Mouse (Mus musculus): ENCODE results near the gene Olfr985.

Gene Olfr985

GRCm38 (mm10) chr9:40130084-40130483, at the start of gene Olfr985:
TSS of gene Olfr985 (minus strand) at chr9:40130184.
- DNase-seq (ENCODE audit: low spot score in 2 of 2), result no peak

GRCm38 (mm10) chr9:40177017-40177416, 47.0 kb upstream of the Olfr985 start:
- no peak for DNase-seq (ENCODE audit: low spot score in 2 of 2)

- DNase-seq (ENCODE audit: low spot score in 2 of 2), result no peak
These were observed 36.5 kb upstream of the Olfr985 start for GRCm38 (mm10) chr9:40166446-40166845.

DNA sequence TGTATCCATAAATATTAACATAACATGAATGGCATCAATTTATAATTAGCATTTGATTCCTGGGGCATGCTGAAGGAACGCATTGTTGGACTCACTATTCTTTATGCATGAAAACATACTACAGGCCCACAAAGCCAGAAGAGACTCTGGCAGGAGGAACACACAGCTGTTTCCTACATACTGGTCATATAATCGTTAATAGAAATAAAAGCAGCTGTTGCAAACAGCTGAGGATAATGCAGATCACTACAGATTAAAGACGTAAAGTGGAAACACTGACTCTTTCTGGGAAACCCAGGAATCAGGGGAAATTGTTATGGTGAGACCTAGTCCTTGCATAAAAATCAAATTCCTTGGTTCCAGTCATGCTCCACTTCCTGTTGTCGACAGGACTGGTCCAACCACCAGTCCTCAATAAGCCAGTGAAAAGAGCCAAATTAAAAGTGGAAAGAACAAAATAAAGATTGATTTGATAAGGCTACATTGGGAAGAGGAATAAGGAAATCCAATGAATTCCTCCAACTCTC, 25.2 kb upstream of the Olfr985 start:
- DNase-seq (ENCODE audit: low spot score in 2 of 2), result no peak

GRCm38 (mm10) chr9:40141544-40141943, 11.6 kb upstream of the Olfr985 start:
- no peak for DNase-seq (ENCODE audit: low spot score in 2 of 2)

GRCm38 (mm10) chr9:40139484-40139883, 9.5 kb upstream of the Olfr985 start:
- DNase-seq (ENCODE audit: low spot score in 2 of 2), result no peak

DNA sequence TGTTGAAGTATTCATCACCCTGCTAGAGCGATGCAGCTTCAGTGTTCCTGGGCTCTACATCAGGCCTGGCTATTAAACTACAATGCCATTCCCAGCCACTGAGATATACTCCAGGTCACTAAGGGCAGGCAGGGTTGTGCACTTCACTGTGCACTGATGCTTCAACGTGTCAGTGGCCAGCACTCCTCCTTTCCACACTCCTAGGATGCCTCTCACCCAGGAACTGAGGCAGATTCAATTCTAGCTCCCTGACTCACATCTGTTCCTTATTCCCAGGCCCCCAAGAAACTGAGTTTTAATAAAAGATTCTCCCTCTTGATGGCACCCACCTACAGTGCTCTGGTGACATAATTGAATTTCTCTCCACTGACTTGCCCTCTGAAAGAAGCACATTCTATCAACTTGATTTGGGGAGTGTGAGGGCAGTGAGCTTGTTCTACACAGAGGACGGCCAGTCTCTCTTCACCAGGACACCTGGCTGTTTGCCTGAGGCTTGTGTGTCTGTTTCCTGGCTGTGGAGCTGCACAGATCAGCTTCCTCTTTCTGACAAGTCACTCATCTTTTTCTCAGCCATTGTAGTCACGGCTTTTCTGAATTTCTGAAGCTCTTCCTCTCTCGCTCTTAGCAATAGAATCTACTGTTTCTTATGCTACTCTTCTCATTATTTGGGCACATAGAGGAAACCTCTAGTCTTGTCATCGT, 7.2 kb upstream of the Olfr985 start:
- no peak for DNase-seq (ENCODE audit: low spot score in 2 of 2)

GRCm38 (mm10) chr9:40130556-40130955, 572 bp upstream of the Olfr985 start:
- DNase-seq (ENCODE audit: low spot score in 2 of 2), result no peak

GRCm38 (mm10) chr9:40117287-40117659, 12.7 kb downstream of the Olfr985 start:
- DNase-seq (ENCODE audit: low spot score in 2 of 2), result no peak

DNA sequence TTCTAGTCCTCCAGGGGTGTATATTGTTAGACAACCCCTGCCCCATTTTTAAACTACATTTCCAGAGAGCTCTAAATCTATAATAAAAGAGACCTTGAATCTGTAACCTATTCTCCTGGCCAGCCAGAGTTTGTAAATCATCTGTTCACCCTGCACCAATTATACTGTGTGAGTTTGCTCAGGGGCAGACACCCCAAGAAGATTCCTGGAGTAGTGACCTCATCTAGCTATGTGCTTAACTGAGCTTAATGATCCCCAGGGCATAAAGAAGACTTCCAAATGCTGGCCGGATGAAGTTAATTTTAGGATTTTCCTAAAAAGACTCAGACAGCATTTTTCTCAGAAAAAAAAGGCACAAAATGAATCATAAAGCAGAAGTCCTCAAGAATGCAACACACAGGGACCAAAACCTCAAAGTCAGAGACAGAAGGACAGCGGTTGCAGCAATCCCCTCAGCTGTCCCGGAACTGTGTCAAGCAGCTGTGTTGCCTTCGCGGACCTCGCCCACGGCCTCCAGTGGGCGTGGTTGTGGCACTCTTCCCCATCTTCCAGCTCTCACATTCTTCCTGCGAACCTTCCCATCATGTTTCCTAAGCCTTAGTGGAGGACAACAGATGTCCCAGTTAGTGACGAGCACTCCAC, 13.2 kb downstream of the Olfr985 start:
- no peak for DNase-seq (ENCODE audit: low spot score in 2 of 2)

GRCm38 (mm10) chr9:40114106-40114505, 15.9 kb downstream of the Olfr985 start, which contains the start of gene Olfr984:
TSS of gene Olfr984 (minus strand) at chr9:40114206.
- no peak for DNase-seq (ENCODE audit: low spot score in 2 of 2)

DNA sequence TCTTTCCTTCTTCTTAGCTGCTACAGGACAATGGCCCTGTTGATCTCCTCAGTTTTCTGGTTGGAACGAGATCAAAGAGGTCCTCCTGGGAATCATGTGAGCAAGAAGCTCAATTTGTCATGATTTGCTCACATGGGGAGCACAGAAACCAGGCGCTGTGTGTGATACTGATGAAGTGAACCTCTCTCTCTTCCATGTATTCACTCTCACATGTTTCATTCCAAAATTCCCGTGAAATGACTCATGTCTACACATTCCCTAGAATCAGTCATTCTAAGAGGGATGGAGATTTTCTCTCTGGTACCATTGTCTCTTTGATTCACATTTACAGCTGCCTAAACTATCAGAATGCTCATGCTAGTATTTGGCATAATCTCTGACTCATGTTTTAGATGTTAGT, 35.2 kb downstream of the Olfr985 start:
- no peak for DNase-seq (ENCODE audit: low spot score in 2 of 2)

DNA sequence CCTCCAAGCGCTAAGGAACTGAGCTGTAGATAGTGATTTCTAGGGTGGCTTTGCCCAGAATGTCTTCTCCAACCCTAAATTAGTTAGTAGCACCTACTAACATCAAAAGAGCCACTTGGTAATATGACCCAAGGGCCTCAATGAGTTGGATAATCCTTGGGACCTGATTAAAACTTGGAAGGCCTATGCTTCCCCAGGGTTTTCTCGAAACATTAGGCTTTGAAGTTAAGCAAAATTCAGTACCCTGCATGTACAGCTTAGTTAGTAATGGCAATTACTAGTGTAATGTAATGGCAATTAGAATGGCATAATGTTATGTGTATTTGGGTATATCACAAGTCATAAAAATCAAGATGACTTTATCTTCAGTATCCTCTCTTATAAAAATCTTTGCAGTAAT, 36.5 kb downstream of the Olfr985 start, which contains the start of gene Olfr983:
Gene Olfr983 (minus strand): TSS at position 101 of the 400 bp plus-strand sequence.
- DNase-seq (ENCODE audit: low spot score in 2 of 2), result no peak
